Comparison of ENCODE assay signal across 10 mouse cellular contexts in the genomic region with DNA sequence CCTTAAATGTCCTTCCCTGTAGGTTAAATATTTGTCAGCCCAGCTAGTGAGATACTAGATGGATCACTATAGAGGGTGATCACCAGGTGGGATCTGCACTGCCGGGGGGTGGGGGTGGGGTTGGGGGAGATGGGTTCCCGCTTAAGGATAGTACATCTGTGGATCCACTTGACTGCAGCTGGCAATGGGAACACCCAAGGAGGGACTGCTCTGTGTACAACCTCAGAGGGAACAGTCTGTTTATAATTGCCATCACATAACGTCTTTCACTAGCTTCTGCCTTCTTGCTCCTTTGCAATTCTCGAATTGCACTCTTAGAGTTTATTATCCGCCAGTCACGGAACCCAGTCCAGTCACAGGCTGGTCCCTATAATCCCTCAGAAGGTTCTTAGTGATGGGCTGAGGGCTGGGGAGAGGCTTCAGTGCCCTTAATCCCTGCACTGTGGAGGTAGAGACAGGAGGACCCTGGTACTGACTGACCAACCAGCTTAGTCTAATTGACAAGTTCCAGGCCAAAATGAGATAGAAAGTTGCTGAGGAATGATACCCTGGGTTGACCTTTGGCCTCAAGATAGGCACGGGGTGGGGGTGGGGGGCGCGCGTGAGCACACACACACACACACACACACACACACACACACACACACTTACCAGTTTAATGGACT.
DNase-seq lines count a peak whose midpoint lies in the region; ATAC-seq lines count a peak whose summit lies in the region.
"Had no signal": no experiment of that assay in that cellular context is flagged by ENCODE, and none has a peak within 500 bp of the region (broad histone marks: within the 10 kb centered on the region; RNA-seq: fewer than 3 reads in every experiment).

No protein-coding gene starts in this region.

- WGBS in heart, embryonic 10.5 days: 33% methylated on average over 10 of the region's 10 CpGs
- 39% methylated on average over 10 of the region's 10 CpGs for WGBS in forebrain, embryonic 13.5 days
- 30% methylated on average over 10 of the region's 10 CpGs for WGBS in limb, embryonic 10.5 days
- WGBS in neural tube, embryonic 15.5 days: 40% methylated on average over 10 of the region's 10 CpGs

- peak overlapping the region; percentile 53; the same call in 1 of the 2 replicates for H3K4me2 ChIP-seq in forebrain, embryonic 13.5 days
- H3K4me2 ChIP-seq in neural tube, embryonic 15.5 days: peak overlapping the region; percentile 56

- no peaks in the 10 kb centered on the region for H3K27me3 ChIP-seq in heart, embryonic 10.5 days (ENCODE audit: insufficient read depth, poor library complexity, severe bottlenecking)
- no peaks in the 10 kb centered on the region for H3K27me3 ChIP-seq in forebrain, embryonic 13.5 days
- no peaks in the 10 kb centered on the region for H3K27me3 ChIP-seq in limb, embryonic 10.5 days (ENCODE audit: low read depth, poor library complexity, severe bottlenecking)
- H3K27me3 ChIP-seq in neural tube, embryonic 15.5 days (replicated peaks): no peaks in the 10 kb centered on the region
- H3K27me3 ChIP-seq: Patski had no signal

- no peaks in the 10 kb centered on the region for H3K36me3 ChIP-seq in heart, embryonic 10.5 days
- H3K36me3 ChIP-seq in forebrain, embryonic 13.5 days (ENCODE audit: poor library complexity, severe bottlenecking): no peaks in the 10 kb centered on the region
- no peaks in the 10 kb centered on the region for H3K36me3 ChIP-seq in limb, embryonic 10.5 days
- no peaks in the 10 kb centered on the region for H3K36me3 ChIP-seq in neural tube, embryonic 15.5 days

- H3K4me1 ChIP-seq in heart, embryonic 10.5 days: peaks cover 43% of the 10 kb centered on the region
- peaks cover 72% of the 10 kb centered on the region for H3K4me1 ChIP-seq in forebrain, embryonic 13.5 days
- H3K4me1 ChIP-seq in limb, embryonic 10.5 days: peaks cover 65% of the 10 kb centered on the region
- H3K4me1 ChIP-seq in neural tube, embryonic 15.5 days: peaks cover 47% of the 10 kb centered on the region

- H3K9me3 ChIP-seq in heart, embryonic 10.5 days: no peaks in the 10 kb centered on the region
- H3K9me3 ChIP-seq in forebrain, embryonic 13.5 days (replicated peaks): no peaks in the 10 kb centered on the region
- H3K9me3 ChIP-seq in limb, embryonic 10.5 days (replicated peaks): no peaks in the 10 kb centered on the region
- H3K9me3 ChIP-seq in neural tube, embryonic 15.5 days (replicated peaks): no peaks in the 10 kb centered on the region

- peak overlapping the region; percentile 76; the same call in 1 of the 2 replicates for H3K27ac ChIP-seq in heart, embryonic 10.5 days
- H3K27ac ChIP-seq in forebrain, embryonic 13.5 days: peak overlapping the region; percentile 73
- H3K27ac ChIP-seq in limb, embryonic 10.5 days: peak overlapping the region; percentile 82
- peak overlapping the region; percentile 77 for H3K27ac ChIP-seq in neural tube, embryonic 15.5 days (replicated peaks)
- H3K27ac ChIP-seq: liver, embryonic 14.5 days had no signal

- DNase-seq in heart, embryonic 10.5 days (ENCODE audit: low spot score): no peak
- DNase-seq in heart, postnatal 4 days: no peak
- DNase-seq in limb, embryonic 10.5 days (ENCODE audit: low spot score): no peak
- no peak for DNase-seq in adrenal gland, adult 18-20 months (ENCODE audit: low spot score in 2 of 2)
- no peak for DNase-seq in adrenal gland, adult (ENCODE audit: inconsistent age in 2 of 2, low spot score in 1 of 2)
- no peak for DNase-seq in frontal cortex, postnatal 25 days (ENCODE audit: low spot score in 2 of 2)

- peak; percentile 52 for ATAC-seq in forebrain, embryonic 13.5 days
- peak; percentile 28; the same call in 1 of the 2 replicates for ATAC-seq in neural tube, embryonic 15.5 days (ENCODE audit: low FRiP score)
- ATAC-seq: Patski had no signal

- no peak overlapping the region for H3K9ac ChIP-seq in forebrain, embryonic 13.5 days
- H3K9ac ChIP-seq in neural tube, embryonic 15.5 days (replicated peaks): no peak overlapping the region
- H3K9ac ChIP-seq: liver, embryonic 14.5 days had no signal

- H3K4me3 ChIP-seq in heart, embryonic 10.5 days: no peak overlapping the region
- no peak overlapping the region for H3K4me3 ChIP-seq in forebrain, embryonic 13.5 days
- H3K4me3 ChIP-seq in limb, embryonic 10.5 days: no peak overlapping the region
- H3K4me3 ChIP-seq in neural tube, embryonic 15.5 days (replicated peaks): no peak overlapping the region
